Mouse (Mus musculus) limb, embryonic 10.5 days (tissue): Measurements from ENCODE around the gene Sun2. TPM values are rescaled to one million over a fixed set of nuclear protein-coding genes. Genes with fewer than 3 reads are reported as not detected.

ENCODE experiments used
- DNase-seq: peaks from one replicate; pipeline ENCODE4 v3.0.0-alpha.2; 2017; ENCODE audit warnings: low spot score
- H3K27ac ChIP-seq: fragments of 300-500 bp; sonication (generic); 2 replicates; pipeline ENCODE4 v1.5.1; 2016; ENCODE audit warnings: mild to moderate bottlenecking
- H3K27me3 ChIP-seq: fragments of 300-500 bp; sonication (generic); 2 replicates; pipeline ENCODE4 v1.6.1; 2016; ENCODE audit warnings: low read depth, mild to moderate bottlenecking; ENCODE audit not compliant: poor library complexity, severe bottlenecking
- H3K36me3 ChIP-seq: fragments of 300-500 bp; sonication (generic); 2 replicates; pipeline ENCODE4 v1.6.1; 2016; ENCODE audit warnings: mild to moderate bottlenecking, moderate library complexity
- H3K4me1 ChIP-seq: fragments of 300-500 bp; sonication (generic); 2 replicates; pipeline ENCODE4 v1.6.1; 2016
- H3K4me3 ChIP-seq: fragments of 300-500 bp; sonication (generic); 2 replicates; pipeline ENCODE4 v1.5.1; 2016; ENCODE audit warnings: mild to moderate bottlenecking, moderate library complexity
- H3K9me3 ChIP-seq: fragments of 300-500 bp; sonication (generic); replicated peaks from 2 replicates; pipeline ENCODE4 v1.6.1; 2016; ENCODE audit warnings: mild to moderate bottlenecking
- WGBS: fragments of 180-500 bp; shearing (Covaris S2); methylation state at CpG from one replicate; pipeline ENCODE4 v1.1.7; 2016; 5-methylcytosine and 5-hydroxymethylcytosine counted together
- polyA plus RNA-seq: library from polyadenylated mRNA; unstranded; fragments of >200 nt; fragmentation: Nextera tagmentation; extraction: Ambion mirVana; gene quantifications from 2 replicates; pipeline ENCODE4 v1.2.1, GENCODE M21; 2016

Sun2 gene
- polyA plus RNA-seq, 1 experiment from 2014 or later = 3.8 TPM

- no peaks in the 10 kb centered on the region for H3K9me3 ChIP-seq
- H3K27ac ChIP-seq = no peak overlapping the region
- no peak for DNase-seq
- no peak overlapping the region for H3K4me3 ChIP-seq
- WGBS = 85% methylated on average over 17 of the region's 17 CpGs
- no peaks in the 10 kb centered on the region for H3K27me3 ChIP-seq
- no peaks in the 10 kb centered on the region for H3K36me3 ChIP-seq
- H3K4me1 ChIP-seq = peaks cover 19% of the 10 kb centered on the region
Measured at GRCm38 (mm10) chr15:79751772-79752171, 9.4 kb upstream of the Sun2 start.

- DNase-seq = no peak
- Histone ChIP-seq H3K36me3 (0 out of 2 replicates have a peak, but pooled peaks cover 2% of the 10 kb centered on the region), H3K27me3 (no peaks in the 10 kb centered on the region), H3K4me1 (peaks cover 9% of the 10 kb centered on the region; the same call in 1 of the 2 replicates), H3K9me3 (no peaks in the 10 kb centered on the region), H3K27ac (no peak overlapping the region), H3K4me3 (no peak overlapping the region)
- 92% methylated on average over 8 of the region's 8 CpGs for WGBS
Measured at GRCm38 (mm10) chr15:79750266-79750665, 7.9 kb upstream of the Sun2 start.

- H3K9me3 ChIP-seq = no peaks in the 10 kb centered on the region
- H3K36me3 ChIP-seq = peaks cover 2% of the 10 kb centered on the region; the same call in 1 of the 2 replicates
- H3K4me3 ChIP-seq = no peak overlapping the region
- H3K27ac ChIP-seq = no peak overlapping the region
- WGBS = 93% methylated on average over 7 of the region's 7 CpGs
- no peak for DNase-seq
- H3K27me3 ChIP-seq = no peaks in the 10 kb centered on the region
- H3K4me1 ChIP-seq = peaks cover 12% of the 10 kb centered on the region
Measured at GRCm38 (mm10) chr15:79749162-79749561, 6.8 kb upstream of the Sun2 start.

GRCm38 (mm10) chr15:79747998-79748397, 5.7 kb upstream of the Sun2 start:
- H3K9me3 ChIP-seq = no peaks in the 10 kb centered on the region
- WGBS = 48% methylated on average over 11 of the region's 11 CpGs
- H3K4me3 ChIP-seq = no peak overlapping the region
- H3K27me3 ChIP-seq = no peaks in the 10 kb centered on the region
- H3K36me3 ChIP-seq = peaks cover 2% of the 10 kb centered on the region; the same call in 1 of the 2 replicates
- H3K27ac ChIP-seq = no peak overlapping the region
- H3K4me1 ChIP-seq = peaks cover 11% of the 10 kb centered on the region
- peak; percentile 59 for DNase-seq

- 87% methylated on average over 5 of the region's 5 CpGs for WGBS
- no peak overlapping the region for H3K27ac ChIP-seq
Measured at GRCm38 (mm10) chr15:79745883-79746282, 3.5 kb upstream of the Sun2 start.

GRCm38 (mm10) chr15:79745312-79745711, 3.0 kb upstream of the Sun2 start:
- H3K27me3 ChIP-seq = no peaks in the 10 kb centered on the region
- H3K36me3 ChIP-seq = peaks cover 2% of the 10 kb centered on the region; the same call in 1 of the 2 replicates
- WGBS = 88% methylated on average over 10 of the region's 10 CpGs
- H3K27ac ChIP-seq = no peak overlapping the region
- no peak overlapping the region for H3K4me3 ChIP-seq
- DNase-seq = no peak
- peaks cover 24% of the 10 kb centered on the region for H3K4me1 ChIP-seq
- no peaks in the 10 kb centered on the region for H3K9me3 ChIP-seq

More at GRCm38 (mm10) chr15:79745883-79746282, 3.5 kb upstream of the Sun2 start:
- no peaks in the 10 kb centered on the region for H3K27me3 ChIP-seq
- H3K9me3 ChIP-seq = no peaks in the 10 kb centered on the region
- peaks cover 2% of the 10 kb centered on the region; the same call in 1 of the 2 replicates for H3K36me3 ChIP-seq
- no peak overlapping the region for H3K4me3 ChIP-seq
- no peak for DNase-seq
- H3K4me1 ChIP-seq = peaks cover 18% of the 10 kb centered on the region

GRCm38 (mm10) chr15:79744742-79745141, 2.4 kb upstream of the Sun2 start:
- DNase-seq = no peak
- WGBS = 79% methylated on average over 8 of the region's 8 CpGs
- no peak overlapping the region for H3K27ac ChIP-seq
- no peaks in the 10 kb centered on the region for H3K27me3 ChIP-seq
- H3K4me1 ChIP-seq = peaks cover 30% of the 10 kb centered on the region
- H3K36me3 ChIP-seq = peaks cover 7% of the 10 kb centered on the region
- no peaks in the 10 kb centered on the region for H3K9me3 ChIP-seq
- H3K4me3 ChIP-seq = no peak overlapping the region

- WGBS = 96% methylated on average over 11 of the region's 11 CpGs
- H3K36me3 ChIP-seq = peaks cover 14% of the 10 kb centered on the region
- DNase-seq = no peak
- no peaks in the 10 kb centered on the region for H3K9me3 ChIP-seq
- H3K4me1 ChIP-seq = peaks cover 37% of the 10 kb centered on the region
- no peak overlapping the region for H3K27ac ChIP-seq
- H3K4me3 ChIP-seq = no peak overlapping the region
- no peaks in the 10 kb centered on the region for H3K27me3 ChIP-seq
Measured at GRCm38 (mm10) chr15:79744001-79744400, 1.7 kb upstream of the Sun2 start.

- Histone ChIP-seq H3K36me3 (peaks cover 27% of the 10 kb centered on the region), H3K9me3 (no peaks in the 10 kb centered on the region), H3K4me1 (peaks cover 38% of the 10 kb centered on the region), H3K27me3 (no peaks in the 10 kb centered on the region), H3K27ac (peak overlapping the region; percentile 94), H3K4me3 (peak overlapping the region; percentile 98)
- no peak for DNase-seq
- under 1% methylated on average over 23 of the region's 23 CpGs for WGBS
Measured at GRCm38 (mm10) chr15:79742706-79743023, 329 bp upstream of the Sun2 start.

GRCm38 (mm10) chr15:79741173-79741858, 1.0 kb downstream of the Sun2 start:
- Histone ChIP-seq H3K27me3 (no peaks in the 10 kb centered on the region), H3K27ac (peak overlapping the region; percentile 94), H3K4me1 (peaks cover 38% of the 10 kb centered on the region), H3K9me3 (no peaks in the 10 kb centered on the region), H3K36me3 (peaks cover 41% of the 10 kb centered on the region), H3K4me3 (peak overlapping the region; percentile 98)
- no peak for DNase-seq
- WGBS = 45% methylated on average over 14 of the region's 14 CpGs

GRCm38 (mm10) chr15:79740739-79741138, 1.6 kb downstream of the Sun2 start:
- Histone ChIP-seq H3K27me3 (no peaks in the 10 kb centered on the region), H3K4me1 (peaks cover 38% of the 10 kb centered on the region), H3K4me3 (peak overlapping the region; percentile 98), H3K27ac (0 out of 2 replicates have a peak overlapping the region, but pooled peaks have one; percentile 94), H3K9me3 (no peaks in the 10 kb centered on the region), H3K36me3 (peaks cover 44% of the 10 kb centered on the region)
- no peak for DNase-seq
- 76% methylated on average over 3 of the region's 3 CpGs for WGBS

GRCm38 (mm10) chr15:79734311-79734710, 8.0 kb downstream of the Sun2 start:
- WGBS = 87% methylated on average over 8 of the region's 8 CpGs
- no peak for DNase-seq
- H3K27ac ChIP-seq = no peak overlapping the region
- no peak overlapping the region for H3K4me3 ChIP-seq
- peaks cover 3% of the 10 kb centered on the region for H3K4me1 ChIP-seq
- H3K36me3 ChIP-seq = peaks cover 92% of the 10 kb centered on the region
- no peaks in the 10 kb centered on the region for H3K9me3 ChIP-seq
- no peaks in the 10 kb centered on the region for H3K27me3 ChIP-seq

- no peak for DNase-seq
- no peaks in the 10 kb centered on the region for H3K27me3 ChIP-seq
- no peaks in the 10 kb centered on the region for H3K4me1 ChIP-seq
- no peaks in the 10 kb centered on the region for H3K9me3 ChIP-seq
- H3K27ac ChIP-seq = no peak overlapping the region
- 75% methylated on average over 4 of the region's 4 CpGs for WGBS
- H3K36me3 ChIP-seq = peaks cover 92% of the 10 kb centered on the region
- H3K4me3 ChIP-seq = no peak overlapping the region
Measured at GRCm38 (mm10) chr15:79733640-79734039, 8.7 kb downstream of the Sun2 start.
